Mouse (Mus musculus) cerebellum, adult 2 months (tissue): ENCODE data around the gene Pik3r3. TPM values are rescaled to one million over a fixed set of nuclear protein-coding genes. Genes with fewer than 3 reads are reported as not detected.
"Not testable (repeated sequence)": the region's sequence is repeated elsewhere in the genome, so short reads cannot be mapped to it uniquely, and the experiment has no call there.

Experiments used
- DNase-seq, 2 experiments: peaks; one replicate each; pipeline ENCODE4 v3.0.0; 2021
- H3K27ac ChIP-seq: fragments of 200-500 bp; 2 replicates; pipeline ENCODE4 v1.5.1; 2012; ENCODE audit warnings: low read length, control low read depth, inconsistent platforms; ENCODE audit not compliant: insufficient read depth
- H3K27me3 ChIP-seq: fragments of 200-500 bp; 2 replicates; pipeline ENCODE4 v1.6.1; 2012; ENCODE audit warnings: inconsistent platforms, mild to moderate bottlenecking, low read length, moderate library complexity; ENCODE audit not compliant: control insufficient read depth, insufficient read depth
- H3K4me1 ChIP-seq: fragments of 200-500 bp; 2 replicates; pipeline ENCODE4 v1.6.1; 2011; ENCODE audit warnings: low read length; ENCODE audit not compliant: control insufficient read depth, insufficient read depth
- H3K4me3 ChIP-seq: fragments of 200-500 bp; replicated peaks from 2 replicates; pipeline ENCODE3; 2011; ENCODE audit warnings: mild to moderate bottlenecking, low read depth, low read length, control low read depth; ENCODE audit not compliant: insufficient read depth
- CTCF ChIP-seq: fragments of 200-500 bp; IDR thresholded peaks from 2 replicates; pipeline ENCODE4 v1.5.1; 2011; ENCODE audit warnings: low read depth, mild to moderate bottlenecking, control low read depth, low read length, moderate library complexity, borderline replicate concordance; ENCODE audit not compliant: insufficient read depth
- POLR2A ChIP-seq: fragments of 200-500 bp; IDR thresholded peaks from 2 replicates; pipeline ENCODE4 v1.6.1; 2011; ENCODE audit warnings: low read length, control low read depth, borderline replicate concordance; ENCODE audit not compliant: insufficient read depth
- WGBS: fragments of 180-500 bp; shearing (Covaris S2); methylation state at CpG from one replicate; pipeline ENCODE4 v1.1.7; 2018; 5-methylcytosine and 5-hydroxymethylcytosine counted together
- polyA plus RNA-seq: library from polyadenylated mRNA; depleted of rRNA; stranded (reverse); fragments of >200 nt; gene quantifications from 2 replicates; pipeline ENCODE4 v1.2.3, GENCODE M21; 2012

Pik3r3 gene
- polyA plus RNA-seq, 1 experiment = 90.6 TPM

- TF ChIP-seq CTCF (no peak), POLR2A (no peak)
- Histone ChIP-seq H3K4me3 (no peak overlapping the region), H3K27me3 (no peaks in the 10 kb centered on the region), H3K4me1 (no peaks in the 10 kb centered on the region), H3K27ac (no peak overlapping the region)
- 91% methylated on average over 4 of the region's 4 CpGs for WGBS
- DNase-seq = no peak
Measured at GRCm38 (mm10) chr4:116206531-116206930, 14.9 kb upstream of the Pik3r3 start.

GRCm38 (mm10) chr4:116208891-116209290 lies 12.5 kb upstream of the Pik3r3 start:
- Histone ChIP-seq H3K4me3 (no peak overlapping the region), H3K27ac (no peak overlapping the region), H3K4me1 (no peaks in the 10 kb centered on the region), H3K27me3 (no peaks in the 10 kb centered on the region)
- DNase-seq = no peak
- TF ChIP-seq CTCF (no peak), POLR2A (no peak)
- 87% methylated on average over 1 of the region's 1 CpGs for whole genome bisulfite sequencing

GRCm38 (mm10) chr4:116215895-116216605 lies 5.4 kb upstream of the Pik3r3 start:
- no peak overlapping the region for H3K4me3 ChIP-seq
- WGBS = 49% methylated on average over 2 of the region's 2 CpGs
- peaks cover 9% of the 10 kb centered on the region; the same call in 1 of the 2 replicates for H3K4me1 ChIP-seq
- peak; percentile 41; the same call in 1 of the 2 replicates for TF ChIP-seq POLR2A
- TF ChIP-seq CTCF = no peak
- DNase-seq = peak; percentile 67 to 87
- H3K27me3 ChIP-seq = no peaks in the 10 kb centered on the region
- H3K27ac ChIP-seq = peak overlapping the region; percentile 86

- Histone ChIP-seq H3K27me3 (no peaks in the 10 kb centered on the region), H3K4me3 (no peak overlapping the region), H3K4me1 (peaks cover 9% of the 10 kb centered on the region; the same call in 1 of the 2 replicates), H3K27ac (peak overlapping the region; percentile 91; the same call in 1 of the 2 replicates)
- 4% methylated on average over 2 of the region's 2 CpGs for WGBS
- DNase-seq = peak; percentile 73 to 90
- no peak for TF ChIP-seq CTCF
- no peak for TF ChIP-seq POLR2A
Measured at GRCm38 (mm10) chr4:116217046-116217445, 4.4 kb upstream of the Pik3r3 start.

GRCm38 (mm10) chr4:116217661-116218060 lies 3.8 kb upstream of the Pik3r3 start:
- not testable (repeated sequence) for H3K4me1 ChIP-seq, H3K27me3 ChIP-seq, H3K4me3 ChIP-seq
- peak overlapping the region; percentile 24; the same call in 1 of the 2 replicates for H3K27ac ChIP-seq
- WGBS = 75% methylated on average over 1 of the region's 1 CpGs
- DNase-seq = peak in 1 of 2 experiments; percentile 75

- Histone ChIP-seq H3K4me1 (peaks cover 9% of the 10 kb centered on the region; the same call in 1 of the 2 replicates), H3K27me3 (no peaks in the 10 kb centered on the region), H3K27ac (no peak overlapping the region; the same call in 1 of the 2 replicates), H3K4me3 (no peak overlapping the region)
- DNase-seq = no peak
- TF ChIP-seq CTCF = no peak
- no peak for TF ChIP-seq POLR2A
- WGBS = 88% methylated on average over 1 of the region's 1 CpGs
Measured at GRCm38 (mm10) chr4:116219056-116219455, 2.4 kb upstream of the Pik3r3 start.

- 9% methylated on average over 6 of the region's 6 CpGs for WGBS
- peak overlapping the region; percentile 1; the same call in 1 of the 2 replicates for H3K27ac ChIP-seq
Measured at GRCm38 (mm10) chr4:116220071-116220650, 1.3 kb upstream of the Pik3r3 start.

GRCm38 (mm10) chr4:116220780-116221139 lies 658 bp upstream of the Pik3r3 start:
- TF ChIP-seq POLR2A = peak; percentile 75; the same call in 1 of the 2 replicates
- no peak for TF ChIP-seq CTCF
- WGBS = under 1% methylated on average over 26 of the region's 26 CpGs
- Histone ChIP-seq H3K27ac (peak overlapping the region; percentile 93), H3K4me1 (peaks cover 9% of the 10 kb centered on the region; the same call in 1 of the 2 replicates), H3K4me3 (peak overlapping the region; percentile 60), H3K27me3 (no peaks in the 10 kb centered on the region)
- no peak for DNase-seq

More at GRCm38 (mm10) chr4:116220071-116220650, 1.3 kb upstream of the Pik3r3 start:
- peak in 1 of 2 experiments; percentile 25 for DNase-seq
- peak overlapping the region; percentile 60 for H3K4me3 ChIP-seq
- no peaks in the 10 kb centered on the region for H3K27me3 ChIP-seq
- TF ChIP-seq CTCF (no peak), POLR2A (no peak)
- H3K4me1 ChIP-seq = peaks cover 9% of the 10 kb centered on the region; the same call in 1 of the 2 replicates
